Mouse (Mus musculus) hindbrain, embryonic 15.5 days (tissue): ENCODE results near the gene Spsb3. TPM values are rescaled to one million over a fixed set of nuclear protein-coding genes. Genes with fewer than 3 reads are reported as not detected.

Experiments
- ATAC-seq: fragments of 200-750 bp; cut with Nextera tagmentation; 2 replicates; pipeline ENCODE4 v1.8.0; 2017; ENCODE audit warnings: low read depth, moderate number of reproducible peaks, moderate TSS enrichment; ENCODE audit not compliant: low FRiP score
- H3K27ac ChIP-seq: fragments of 300-500 bp; sonication (generic); replicated peaks from 2 replicates; pipeline ENCODE4 v1.5.1; 2015; ENCODE audit warnings: mild to moderate bottlenecking, inconsistent platforms
- H3K27me3 ChIP-seq: fragments of 300-500 bp; sonication (generic); 2 replicates; pipeline ENCODE4 v1.6.1; 2015; ENCODE audit warnings: control low read depth, inconsistent platforms
- H3K36me3 ChIP-seq: fragments of 300-500 bp; sonication (generic); 2 replicates; pipeline ENCODE4 v1.6.1; 2015; ENCODE audit warnings: control low read depth, inconsistent platforms
- H3K4me1 ChIP-seq: fragments of 300-500 bp; sonication (generic); replicated peaks from 2 replicates; pipeline ENCODE4 v1.6.1; 2015; ENCODE audit warnings: control low read depth, inconsistent platforms
- H3K4me2 ChIP-seq: fragments of 300-500 bp; sonication (generic); 2 replicates; pipeline ENCODE4 v1.6.1; 2015; ENCODE audit warnings: moderate library complexity, mild to moderate bottlenecking, inconsistent platforms
- H3K4me3 ChIP-seq: fragments of 300-500 bp; sonication (generic); 2 replicates; pipeline ENCODE4 v1.5.1; 2015; ENCODE audit warnings: mild to moderate bottlenecking, inconsistent platforms
- H3K9ac ChIP-seq: fragments of 300-500 bp; sonication (generic); 2 replicates; pipeline ENCODE4 v1.6.1; 2015; ENCODE audit warnings: inconsistent platforms
- H3K9me3 ChIP-seq: fragments of 300-500 bp; sonication (generic); 2 replicates; pipeline ENCODE4 v1.6.1; 2016; ENCODE audit warnings: control low read depth, inconsistent platforms
- WGBS: fragments of 180-500 bp; shearing (Covaris S2); methylation state at CpG from one replicate; pipeline ENCODE4 v1.1.7; 2015; 5-methylcytosine and 5-hydroxymethylcytosine counted together
- polyA plus RNA-seq: library from polyadenylated mRNA; unstranded; fragments of >200 nt; fragmentation: Nextera tagmentation; extraction: Ambion mirVana; gene quantifications from 2 replicates; pipeline ENCODE4 v1.2.1, GENCODE M21; 2015

Spsb3 gene
- polyA plus RNA-seq, 1 experiment from 2014 or later: 87.6 TPM

- Histone ChIP-seq H3K9ac (peak overlapping the region; percentile 66), H3K4me2 (peak overlapping the region; percentile 67), H3K9me3 (no peaks in the 10 kb centered on the region), H3K27me3 (no peaks in the 10 kb centered on the region), H3K36me3 (no peaks in the 10 kb centered on the region), H3K4me3 (peak overlapping the region; percentile 67), H3K27ac (peak overlapping the region; percentile 92), H3K4me1 (peaks cover 40% of the 10 kb centered on the region)
- 47% methylated on average over 6 of the region's 6 CpGs for WGBS
- no peak for ATAC-seq
Measured at GRCm38 (mm10) chr17:24937266-24937665, 50.8 kb downstream of the Spsb3 start.

Other genes starting within 250 kb of the Spsb3 start
- 55.5 and 57.0 TPM in 2 replicates for gene Slc9a3r2, start 236.3 kb upstream of the Spsb3 start, polyA plus RNA-seq
- 0.31 and 0.54 TPM in 2 replicates for gene Npw, start 228.2 kb upstream of the Spsb3 start, polyA plus RNA-seq
- 20.6 and 24.5 TPM in 2 replicates for gene Zfp598, start 217.0 kb upstream of the Spsb3 start, polyA plus RNA-seq
- 234 and 241 TPM in 2 replicates for gene Syngr3, start 196.7 kb upstream of the Spsb3 start, polyA plus RNA-seq
- gene Gfer, start 190.5 kb upstream of the Spsb3 start, polyA plus RNA-seq: 36.5 and 36.6 TPM in 2 replicates
- 1.5 and 2.3 TPM in 2 replicates for gene Noxo1, start 190.4 kb upstream of the Spsb3 start, polyA plus RNA-seq
- 64.2 and 64.9 TPM in 2 replicates for gene Tbl3, start 179.0 kb upstream of the Spsb3 start, polyA plus RNA-seq
- not detected in 2 replicates for gene Rnf151, start 168.6 kb upstream of the Spsb3 start, polyA plus RNA-seq
- gene Rps2, start 168.5 kb upstream of the Spsb3 start, polyA plus RNA-seq: 753 and 774 TPM in 2 replicates
- gene Ndufb10, start 162.2 kb upstream of the Spsb3 start, polyA plus RNA-seq: 290 TPM in 2 replicates
- 0.22 TPM in 1 of 2 replicates, not detected in the other for gene Rpl3l, start 158.8 kb upstream of the Spsb3 start, polyA plus RNA-seq
- 19.4 and 20.8 TPM in 2 replicates for gene Msrb1, start 150.0 kb upstream of the Spsb3 start, polyA plus RNA-seq
- gene Hs3st6, start 133.7 kb upstream of the Spsb3 start, polyA plus RNA-seq: 0.30 and 0.33 TPM in 2 replicates
- gene Meiob, start 82.4 kb upstream of the Spsb3 start, polyA plus RNA-seq: not detected in 2 replicates
- gene Hagh, start 46.5 kb upstream of the Spsb3 start, polyA plus RNA-seq: 71.8 and 72.1 TPM in 2 replicates
- 20.5 and 20.7 TPM in 2 replicates for gene Fahd1, start 36.3 kb upstream of the Spsb3 start, polyA plus RNA-seq
- gene Igfals, start 20.6 kb upstream of the Spsb3 start, polyA plus RNA-seq: 0.12 and 0.24 TPM in 2 replicates
- gene Nubp2, start 294 bp upstream of the Spsb3 start, polyA plus RNA-seq: 62.7 and 65.2 TPM in 2 replicates
- 27.0 and 30.5 TPM in 2 replicates for gene Eme2, start 8.4 kb downstream of the Spsb3 start, polyA plus RNA-seq
- gene Mrps34, start 8.5 kb downstream of the Spsb3 start, polyA plus RNA-seq: 80.1 and 82.3 TPM in 2 replicates
- gene Nme3, start 9.9 kb downstream of the Spsb3 start, polyA plus RNA-seq: 81.6 and 85.5 TPM in 2 replicates
- gene Mapk8ip3, start 50.3 kb downstream of the Spsb3 start, polyA plus RNA-seq: 92.2 and 101 TPM in 2 replicates
- gene Jpt2, start 74.0 kb downstream of the Spsb3 start, polyA plus RNA-seq: 101 and 112 TPM in 2 replicates
- gene Cramp1l, start 129.1 kb downstream of the Spsb3 start, polyA plus RNA-seq: 6.3 and 6.7 TPM in 2 replicates
- 18.8 and 20.0 TPM in 2 replicates for gene Ift140, start 129.4 kb downstream of the Spsb3 start, polyA plus RNA-seq
- gene Tmem204, start 196.9 kb downstream of the Spsb3 start, polyA plus RNA-seq: 10.9 TPM in 2 replicates
- gene Telo2, start 229.3 kb downstream of the Spsb3 start, polyA plus RNA-seq: 51.3 and 58.9 TPM in 2 replicates
- not detected in 2 replicates for gene Ptx4, start 234.1 kb downstream of the Spsb3 start, polyA plus RNA-seq
- 29.4 and 32.2 TPM in 2 replicates for gene Clcn7, start 246.7 kb downstream of the Spsb3 start, polyA plus RNA-seq